15 mouse cellular contexts compared by ENCODE assay signal in the genomic region with DNA sequence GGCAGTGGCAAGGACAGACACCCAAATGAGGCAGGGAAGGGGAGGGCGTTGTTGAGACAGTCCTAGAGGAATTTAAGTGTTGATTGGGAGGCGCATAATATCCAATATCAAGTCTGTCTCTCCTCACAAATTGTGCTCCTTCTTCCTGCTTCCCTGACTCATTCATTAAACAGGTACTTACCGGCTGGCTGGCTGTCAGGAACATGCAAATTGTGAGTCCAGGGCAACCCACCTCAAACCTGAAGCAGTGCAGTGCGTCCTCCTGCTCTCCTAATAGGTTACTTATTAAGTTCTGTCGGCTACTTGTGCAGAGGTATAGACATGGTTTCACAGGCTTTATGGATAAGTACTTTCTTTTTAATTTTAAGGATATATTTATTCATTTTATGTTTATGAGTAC. TPM values are rescaled to one million over a fixed set of nuclear protein-coding genes. Genes with fewer than 3 reads are reported as not detected.
A peak's percentile ranks its signal among the peaks of the same experiment; 100 is the strongest.
DNase-seq lines count a peak whose midpoint lies in the region; ATAC-seq and TF ChIP-seq lines count a peak whose summit lies in the region.
"Had no signal": no experiment of that assay in that cellular context is flagged by ENCODE, and none has a peak within 500 bp of the region (broad histone marks: within the 10 kb centered on the region; RNA-seq: fewer than 3 reads in every experiment).

No protein-coding gene starts in this region.

- no peak for TF ChIP-seq CTCF in kidney, adult 2 months (conservative IDR thresholded peaks at IDR 0.05; ENCODE audit: insufficient read depth, insufficient read length, low read depth, low read length)
- TF ChIP-seq CTCF in lung, postnatal 0 days (IDR thresholded peaks at IDR 0.05): no peak
- TF ChIP-seq CTCF in stomach, postnatal 0 days (IDR thresholded peaks at IDR 0.05; ENCODE audit: low read depth): no peak

- H3K27me3 ChIP-seq in kidney, adult 2 months (replicated peaks; ENCODE audit: control insufficient read depth, insufficient read depth, low read length): no peaks in the 10 kb centered on the region
- no peaks in the 10 kb centered on the region for H3K27me3 ChIP-seq in lung, postnatal 0 days (replicated peaks; ENCODE audit: insufficient read depth, low read length)
- no peaks in the 10 kb centered on the region for H3K27me3 ChIP-seq in stomach, postnatal 0 days (ENCODE audit: control insufficient read depth, insufficient read depth, low read length)
- H3K27me3 ChIP-seq in forebrain, embryonic 13.5 days: no peaks in the 10 kb centered on the region

- TF ChIP-seq POLR2A in kidney, adult 2 months (IDR thresholded peaks at IDR 0.05; ENCODE audit: low read depth, low read length): no peak

- H3K9ac ChIP-seq in lung, postnatal 0 days (replicated peaks; ENCODE audit: low read depth): no peak overlapping the region
- H3K9ac ChIP-seq in stomach, postnatal 0 days (ENCODE audit: low read length): no peak overlapping the region
- no peak overlapping the region for H3K9ac ChIP-seq in forebrain, embryonic 13.5 days
- H3K9ac ChIP-seq: hindbrain, embryonic 14.5 days; liver, embryonic 14.5 days had no signal

- H3K4me3 ChIP-seq in kidney, adult 2 months (ENCODE audit: insufficient read depth, low read depth, low read length): no peak overlapping the region
- H3K4me3 ChIP-seq in lung, postnatal 0 days (ENCODE audit: low read depth, low read length): no peak overlapping the region
- no peak overlapping the region for H3K4me3 ChIP-seq in stomach, postnatal 0 days (ENCODE audit: low read depth, low read length)
- H3K4me3 ChIP-seq in forebrain, embryonic 13.5 days: no peak overlapping the region
- H3K4me3 ChIP-seq: embryonic facial prominence, embryonic 10.5 days had no signal

- no peak overlapping the region for H3K4me2 ChIP-seq in lung, postnatal 0 days (replicated peaks; ENCODE audit: low read depth, low read length)
- H3K4me2 ChIP-seq in stomach, postnatal 0 days (replicated peaks; ENCODE audit: low read depth): no peak overlapping the region
- H3K4me2 ChIP-seq in forebrain, embryonic 13.5 days: no peak overlapping the region
- H3K4me2 ChIP-seq: hindbrain, embryonic 14.5 days had no signal

- peak; percentile 12; the same call in 1 of the 2 replicates for ATAC-seq in lung, postnatal 0 days
- ATAC-seq in stomach, postnatal 0 days (ENCODE audit: low FRiP score, low TSS enrichment): peak; percentile 67
- ATAC-seq in forebrain, embryonic 13.5 days: no peak

- DNase-seq in kidney, adult 2 months: peak; percentile 79
- peak; percentile 57 for DNase-seq in kidney, postnatal 10 days
- peak; percentile 86 for DNase-seq in lung, postnatal 0 days (ENCODE audit: low spot score)
- peak; percentile 67 for DNase-seq in stomach, postnatal 0 days (ENCODE audit: low spot score)
- DNase-seq in adrenal gland, adult 2 months: no peak
- no peak for DNase-seq in layer of hippocampus, adult 9-11 months
- DNase-seq: cerebellum, postnatal 25 days; gastrocnemius, postnatal 25 days; heart, postnatal 14 days; right cerebral cortex, postnatal 4 days; thymus, postnatal 36 days had no signal

- H3K36me3 ChIP-seq in kidney, adult 2 months (ENCODE audit: control insufficient read depth, insufficient read depth, low read length): no peaks in the 10 kb centered on the region
- no peaks in the 10 kb centered on the region for H3K36me3 ChIP-seq in lung, postnatal 0 days (ENCODE audit: insufficient read depth, low read length)
- H3K36me3 ChIP-seq in stomach, postnatal 0 days (ENCODE audit: control insufficient read depth, insufficient read depth, low read length): no peaks in the 10 kb centered on the region
- H3K36me3 ChIP-seq in forebrain, embryonic 13.5 days (ENCODE audit: poor library complexity, severe bottlenecking): no peaks in the 10 kb centered on the region
- H3K36me3 ChIP-seq: embryonic facial prominence, embryonic 10.5 days had no signal

- WGBS in kidney, adult 2 months: 33% methylated on average over 5 of the region's 5 CpGs
- 55% methylated on average over 5 of the region's 5 CpGs for WGBS in lung, postnatal 0 days
- WGBS in stomach, postnatal 0 days: 39% methylated on average over 5 of the region's 5 CpGs
- WGBS in forebrain, embryonic 13.5 days: 79% methylated on average over 5 of the region's 5 CpGs

- peak overlapping the region; percentile 56; the same call in 1 of the 2 replicates for H3K27ac ChIP-seq in kidney, adult 2 months (ENCODE audit: insufficient read depth, low read depth, low read length)
- H3K27ac ChIP-seq in lung, postnatal 0 days (ENCODE audit: low read length): no peak overlapping the region
- H3K27ac ChIP-seq in stomach, postnatal 0 days (replicated peaks): peak overlapping the region; percentile 63; the same call in 1 of the 2 replicates
- no peak overlapping the region for H3K27ac ChIP-seq in forebrain, embryonic 13.5 days
- H3K27ac ChIP-seq: embryonic facial prominence, embryonic 10.5 days; hindbrain, embryonic 14.5 days; liver, embryonic 14.5 days had no signal

- H3K9me3 ChIP-seq in lung, postnatal 0 days (ENCODE audit: low read length): no peaks in the 10 kb centered on the region
- no peaks in the 10 kb centered on the region for H3K9me3 ChIP-seq in stomach, postnatal 0 days (ENCODE audit: control insufficient read depth, low read length)
- no peaks in the 10 kb centered on the region for H3K9me3 ChIP-seq in forebrain, embryonic 13.5 days (replicated peaks)
- H3K9me3 ChIP-seq: embryonic facial prominence, embryonic 10.5 days had no signal

- no peak for TF ChIP-seq EP300 in lung, postnatal 0 days (IDR thresholded peaks at IDR 0.05)
- no peak for TF ChIP-seq EP300 in stomach, postnatal 0 days (optimal IDR thresholded peaks at IDR 0.05)

- peaks cover 4% of the 10 kb centered on the region; the same call in 1 of the 2 replicates for H3K4me1 ChIP-seq in kidney, adult 2 months (ENCODE audit: control insufficient read depth, insufficient read depth, low read length)
- peaks cover 5% of the 10 kb centered on the region for H3K4me1 ChIP-seq in lung, postnatal 0 days (ENCODE audit: insufficient read depth, low read depth, low read length)
- no peaks in the 10 kb centered on the region for H3K4me1 ChIP-seq in stomach, postnatal 0 days (replicated peaks; ENCODE audit: control insufficient read depth, insufficient read depth)
- H3K4me1 ChIP-seq in forebrain, embryonic 13.5 days: peaks cover 16% of the 10 kb centered on the region

RNA-seq across cellular contexts. Expression of a gene that starts 3.7 kb away (rescaled TPM):
- polyA plus RNA-seq in kidney, adult 2 months (2012; rRNA removed): 3.7 and 4.8 TPM in 2 replicates
- polyA plus RNA-seq in lung, postnatal 0 days (2015; fragmentation: Nextera tagmentation; extraction: Ambion mirVana): 32.2 and 32.6 TPM in 2 replicates
- 34.6 and 35.0 TPM in 2 replicates for polyA plus RNA-seq in stomach, postnatal 0 days (2015; fragmentation: Nextera tagmentation; extraction: Ambion mirVana)
- total RNA-seq in adrenal gland, adult 2 months (2021): 10 to 100 TPM; 15.2 to 18.5 TPM
- 1.0 and 2.2 TPM in 2 replicates for polyA plus RNA-seq in adrenal gland, adult 2 months (2012; rRNA removed)
- polyA plus RNA-seq in forebrain, embryonic 13.5 days (2015; fragmentation: Nextera tagmentation; extraction: Ambion mirVana): 48.7 and 50.5 TPM in 2 replicates

Comparison
In these comparisons a context has a peak if more than half of its experiments do, and no peak if none do; other contexts are left out.
1. DNase-seq: peak in kidney, adult 2 months (single experiment), kidney, postnatal 10 days (single experiment), lung, postnatal 0 days (single experiment) and stomach, postnatal 0 days (single experiment); none in adrenal gland, adult 2 months (single experiment) and layer of hippocampus, adult 9-11 months (single experiment).
2. H3K27ac ChIP-seq: peak in kidney, adult 2 months (single experiment) and stomach, postnatal 0 days (single experiment); none in lung, postnatal 0 days (single experiment) and forebrain, embryonic 13.5 days (single experiment).